Mouse (Mus musculus): ENCODE results near the gene Fscn1.

Fscn1 gene

DNA sequence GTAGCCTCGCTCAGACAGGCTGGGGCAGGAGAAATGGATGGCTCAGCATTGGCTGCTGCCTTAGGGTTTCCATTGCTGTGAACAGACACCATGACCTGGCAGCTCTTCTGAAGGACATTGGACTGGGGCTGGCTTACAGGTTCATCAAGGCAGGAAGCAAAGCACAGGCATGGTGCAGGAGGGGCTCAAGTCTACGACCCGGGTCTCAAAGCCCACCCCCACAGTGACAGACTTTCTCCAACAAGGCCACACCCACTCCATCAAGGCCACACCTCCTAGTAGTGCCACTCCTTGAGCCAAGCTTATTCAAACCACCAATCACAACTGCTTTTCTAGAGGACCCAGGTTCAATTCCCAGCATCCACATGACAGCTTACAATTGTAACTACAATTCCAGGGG lies 13.8 kb downstream of the Fscn1 start:
- DNase-seq (ENCODE audit: low read depth, low spot score): no peak

DNA sequence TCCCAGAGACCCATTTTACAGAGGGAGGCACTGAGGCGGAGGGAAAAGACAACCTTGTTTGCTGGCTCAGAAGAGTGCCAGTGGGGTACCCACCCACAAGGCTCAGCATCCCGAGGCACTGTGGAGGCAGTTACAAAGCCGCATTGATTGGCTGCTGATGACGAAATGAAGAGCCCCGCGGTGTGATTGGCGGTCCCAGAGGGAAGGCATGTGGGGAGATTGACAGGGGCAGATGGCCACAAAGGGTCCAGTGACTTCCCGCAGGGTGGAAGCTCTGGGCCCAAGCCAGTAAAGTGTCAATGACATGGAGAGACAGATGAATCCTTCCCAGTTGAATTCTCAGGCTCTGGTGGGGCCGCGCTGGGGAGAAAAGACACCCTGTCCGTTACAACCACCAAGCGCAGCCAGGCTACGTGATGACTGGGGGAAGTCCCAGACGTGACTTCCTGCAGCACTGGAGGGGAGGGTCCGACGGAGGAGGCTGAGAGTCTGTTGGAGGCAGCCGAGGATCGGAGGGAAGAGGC lies 14.5 kb downstream of the Fscn1 start:
- peak; percentile 94 for DNase-seq (ENCODE audit: low read depth, low spot score)

DNA sequence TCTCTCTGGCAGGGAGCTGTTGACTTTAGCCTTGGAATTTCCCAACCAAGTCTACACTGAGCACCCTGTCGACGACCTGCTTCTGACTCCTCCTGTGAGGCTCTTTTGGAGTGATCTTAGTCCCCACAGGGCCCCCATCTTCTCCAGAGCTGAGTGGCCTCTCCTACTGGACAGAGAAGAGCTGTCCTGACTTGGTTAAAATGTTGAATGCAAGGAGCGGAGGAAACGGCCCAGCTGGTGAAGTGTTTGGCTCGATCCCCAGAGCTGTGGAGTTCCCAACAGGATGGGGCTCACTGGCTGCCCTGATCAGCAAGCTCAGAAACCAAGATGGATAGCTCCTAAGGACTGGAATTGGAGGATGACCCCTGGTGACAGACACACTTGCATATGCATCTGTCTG lies 16.4 kb downstream of the Fscn1 start:
- no peak for DNase-seq (ENCODE audit: low read depth, low spot score)

DNA sequence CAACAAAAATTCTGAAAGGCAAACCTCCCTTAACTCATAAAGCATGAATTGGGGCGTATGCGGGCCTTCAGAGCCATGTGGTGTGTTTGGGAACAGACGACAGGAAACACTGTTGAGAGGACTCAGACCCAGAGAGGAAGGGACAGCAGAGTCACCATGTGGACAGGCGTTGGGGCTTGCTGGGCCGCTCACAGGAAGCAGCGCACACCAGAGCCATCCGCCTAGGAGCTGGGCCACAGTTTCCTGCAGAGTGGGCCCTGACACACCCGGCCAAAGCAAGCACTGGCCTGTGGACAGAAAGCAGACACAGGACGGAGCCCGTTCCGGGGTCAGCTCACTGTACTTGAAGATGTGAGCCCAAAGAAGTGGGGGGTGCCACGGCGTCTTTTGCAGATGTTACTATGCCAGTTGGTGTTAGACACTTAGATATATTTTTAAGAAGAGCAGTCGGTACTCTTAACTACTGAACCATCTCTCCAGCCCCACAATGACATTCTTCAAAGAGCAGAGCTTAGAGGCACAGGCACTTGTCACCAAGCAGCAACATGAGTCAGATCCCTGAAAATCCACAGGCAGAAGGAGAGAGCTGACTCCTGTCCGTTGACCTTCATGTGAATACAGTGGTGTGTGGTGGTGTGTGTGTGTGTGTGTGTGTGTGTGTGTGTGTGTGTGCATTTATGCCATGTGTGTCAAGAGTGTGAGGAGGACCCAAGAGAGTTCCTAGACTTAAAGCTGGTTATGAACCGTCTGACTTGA lies 22.1 kb downstream of the Fscn1 start:
- DNase-seq (ENCODE audit: low read depth, low spot score): peak; percentile 48

DNA sequence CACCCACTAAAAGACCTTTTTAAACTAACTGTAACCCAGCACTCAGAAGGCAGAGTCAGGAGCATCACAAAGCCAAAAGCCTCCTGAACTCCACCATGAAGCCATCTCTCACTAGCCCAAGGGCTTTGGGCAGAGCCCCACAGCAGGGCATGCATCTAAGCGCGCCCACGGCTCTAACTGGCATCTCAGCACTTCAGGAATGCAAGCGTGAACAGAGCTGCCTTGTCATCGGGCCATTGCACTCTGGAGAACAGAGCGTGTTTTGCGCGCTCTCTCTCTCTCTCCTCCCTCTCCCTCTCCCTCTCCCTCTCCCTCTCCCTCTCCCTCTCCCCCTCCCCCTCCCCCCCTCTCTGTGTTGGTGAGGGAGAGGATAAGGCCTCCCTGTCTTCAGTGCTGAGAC lies 23.0 kb downstream of the Fscn1 start:
- DNase-seq (ENCODE audit: low read depth, low spot score): peak; percentile 72

DNA sequence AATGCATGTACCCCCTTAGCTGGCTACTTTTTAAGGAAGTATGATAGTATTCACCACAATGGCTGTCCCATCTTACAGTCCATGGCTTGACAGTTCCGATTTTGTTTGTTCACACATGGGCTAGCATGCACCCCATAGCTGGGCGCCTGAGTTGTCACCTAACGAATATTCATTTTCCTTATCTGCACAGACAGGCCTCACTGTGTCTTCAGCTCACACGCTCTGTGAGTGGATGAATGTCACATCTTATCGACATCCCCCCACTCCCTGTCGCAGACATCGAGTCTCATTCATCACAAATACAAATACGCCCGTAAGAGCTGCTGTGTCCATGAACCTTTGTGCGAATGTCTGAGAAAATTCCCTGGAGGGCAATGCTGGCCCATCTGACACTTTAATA lies 24.1 kb downstream of the Fscn1 start:
- DNase-seq (ENCODE audit: low read depth, low spot score): no peak

DNA sequence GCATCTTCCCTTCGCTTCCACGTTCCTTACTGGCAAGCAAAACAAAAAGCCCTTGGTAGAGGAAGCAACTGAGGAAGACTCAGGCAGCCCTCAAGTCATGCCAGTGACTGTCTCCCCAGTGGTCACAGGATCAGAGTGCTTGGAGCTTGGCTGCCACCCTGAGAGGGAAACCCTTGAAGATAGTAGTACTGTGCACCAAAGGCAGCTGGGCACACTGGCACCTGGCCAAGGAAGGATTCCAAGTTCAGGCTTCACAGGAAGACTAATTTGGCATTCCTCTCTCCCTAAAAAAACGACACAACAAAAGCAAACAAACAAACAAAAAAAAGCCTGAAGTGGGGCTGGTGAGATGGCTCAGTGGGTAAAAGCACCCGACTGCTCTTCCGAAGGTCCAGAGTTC lies 28.4 kb downstream of the Fscn1 start:
- peak; percentile 73 for DNase-seq (ENCODE audit: low read depth, low spot score)

DNA sequence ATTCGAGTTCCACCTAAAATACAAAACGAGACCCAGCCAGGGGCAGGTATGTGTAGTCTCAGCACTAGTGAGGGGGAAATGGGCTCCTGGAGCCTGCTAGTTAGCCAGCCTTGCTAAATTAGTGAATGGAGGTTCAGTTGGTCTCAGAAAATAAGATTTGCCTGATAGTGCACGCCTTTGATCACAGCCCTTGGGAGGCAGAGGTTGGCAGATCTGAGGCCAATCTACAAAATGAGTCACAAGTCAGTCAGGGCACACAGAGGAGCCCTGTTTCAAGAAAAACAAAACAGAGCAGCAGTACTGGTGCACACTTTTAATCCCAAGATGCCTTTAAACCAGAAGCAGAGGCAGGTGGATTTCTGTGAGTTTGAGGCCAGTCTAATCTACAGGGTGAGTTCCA lies 29.0 kb downstream of the Fscn1 start:
- no peak for DNase-seq (ENCODE audit: low read depth, low spot score)

DNA sequence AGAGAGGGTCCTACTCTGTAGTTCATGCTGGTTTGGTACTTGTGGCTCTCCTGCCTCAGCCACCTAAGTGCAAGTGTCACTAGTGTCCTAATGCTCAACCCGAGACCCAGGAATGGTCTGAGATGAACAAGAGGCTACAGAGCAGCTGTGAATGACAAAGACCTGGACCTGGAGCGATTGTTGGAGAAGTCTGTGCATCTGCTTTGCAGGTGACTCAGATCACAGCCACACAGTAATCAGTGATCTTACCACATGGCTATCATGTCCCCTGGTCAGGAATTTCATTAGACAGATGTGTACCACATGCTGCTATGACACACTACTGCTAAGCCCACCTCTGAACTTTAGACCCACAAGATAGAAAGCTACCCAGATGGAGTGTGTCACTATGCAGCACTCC lies 34.6 kb downstream of the Fscn1 start:
- no peak for DNase-seq (ENCODE audit: low read depth, low spot score)

DNA sequence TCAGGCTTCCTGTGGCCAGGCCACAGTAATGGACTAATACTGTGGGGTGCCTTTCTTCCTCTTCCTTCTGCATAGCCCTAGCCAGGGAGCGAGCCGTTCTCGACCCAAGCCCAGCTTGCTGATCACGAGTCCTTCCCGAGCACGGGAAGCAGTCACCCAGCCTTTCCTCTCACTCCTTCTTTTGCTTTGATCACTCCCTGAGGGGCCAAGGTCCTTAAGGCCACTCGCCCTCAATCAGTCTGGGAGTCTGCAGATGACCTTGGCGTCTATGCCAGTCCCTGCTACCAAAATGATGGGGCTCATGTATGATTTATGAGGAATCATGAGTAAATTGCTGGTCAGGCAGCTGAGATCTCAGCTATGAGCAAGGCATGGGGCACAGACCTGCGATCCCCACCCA lies 37.4 kb downstream of the Fscn1 start:
- DNase-seq (ENCODE audit: low read depth, low spot score): peak; percentile 20

DNA sequence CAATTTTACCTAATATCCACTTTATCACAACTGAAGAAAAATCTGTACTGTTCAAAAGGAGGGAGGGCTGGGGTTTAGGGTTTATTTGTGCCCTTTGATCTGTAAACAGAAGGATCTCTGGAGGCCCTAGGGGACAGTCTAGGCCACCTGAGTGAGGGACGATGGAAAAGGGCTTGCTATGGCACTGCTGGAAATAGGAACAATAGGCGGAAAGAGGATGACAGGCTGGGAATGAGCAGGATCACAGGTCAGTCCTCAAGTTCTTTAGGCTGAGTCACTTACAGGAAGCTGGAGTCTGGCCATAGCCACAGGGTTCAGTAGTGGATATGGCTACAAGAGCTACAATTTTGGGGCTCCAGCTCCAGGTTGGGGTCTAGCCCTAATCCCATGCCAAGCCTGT lies 38.0 kb downstream of the Fscn1 start:
- DNase-seq (ENCODE audit: low read depth, low spot score): no peak

DNA sequence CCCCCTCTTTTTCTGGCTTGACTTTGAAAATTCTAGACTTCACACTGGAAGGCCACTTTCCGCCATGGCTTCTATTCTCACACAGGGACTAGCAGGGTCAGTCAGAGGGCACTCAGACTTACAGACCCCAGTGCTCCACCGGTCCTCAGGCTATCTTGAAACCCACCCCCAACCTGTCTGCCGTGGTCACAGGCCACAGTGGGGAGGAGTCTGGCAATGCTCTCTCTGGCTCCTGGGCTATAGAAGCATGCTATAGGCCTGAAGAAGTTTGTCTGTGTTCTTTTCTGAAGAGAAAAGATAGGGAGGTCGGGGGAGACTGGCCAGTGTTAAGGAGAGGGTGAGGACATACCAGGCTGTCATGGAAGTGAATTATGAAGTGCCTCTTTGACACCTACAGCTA lies 39.9 kb downstream of the Fscn1 start:
- DNase-seq (ENCODE audit: low read depth, low spot score): no peak

DNA sequence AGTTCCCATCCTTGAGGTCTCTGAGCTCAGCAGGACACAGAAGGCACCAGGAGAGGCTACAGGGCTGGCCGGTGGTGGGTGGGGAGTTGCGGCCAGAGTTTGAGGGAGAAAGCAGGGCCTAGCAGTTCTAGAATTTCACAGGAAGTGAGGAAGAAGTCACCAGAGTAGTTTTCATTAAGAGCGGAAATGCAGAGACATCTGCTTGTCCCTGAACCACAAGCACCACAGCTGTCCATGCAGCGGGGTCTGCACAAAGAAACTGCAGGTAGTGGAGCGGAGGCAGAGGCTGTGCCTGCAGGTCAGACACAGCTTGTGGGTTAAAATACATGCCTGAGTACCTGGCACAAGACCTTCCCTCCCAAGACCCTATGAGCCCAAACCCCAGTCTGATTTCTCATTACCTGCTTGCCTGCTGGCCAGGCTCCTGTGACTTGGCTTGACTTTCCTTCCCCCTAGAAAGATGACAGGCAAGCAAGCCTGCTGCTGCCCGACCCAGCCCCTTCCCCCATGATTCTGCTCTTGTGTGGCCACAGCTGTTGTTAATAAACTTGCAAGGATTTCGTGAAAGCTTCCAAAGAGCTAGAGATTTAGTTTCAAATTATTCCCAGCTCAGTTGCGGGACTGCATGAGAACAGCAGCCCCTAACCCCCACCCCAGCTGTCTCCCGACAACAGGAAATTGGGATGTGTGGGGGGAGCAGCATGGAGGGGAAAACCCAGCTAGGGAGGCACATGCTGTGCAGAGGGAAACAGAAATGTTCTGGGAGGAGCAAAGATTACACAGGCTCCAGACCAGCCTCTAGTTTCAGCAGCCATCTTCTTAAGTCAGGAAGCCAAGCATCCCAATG lies 40.7 kb downstream of the Fscn1 start:
- DNase-seq (ENCODE audit: low read depth, low spot score): peak; percentile 53

DNA sequence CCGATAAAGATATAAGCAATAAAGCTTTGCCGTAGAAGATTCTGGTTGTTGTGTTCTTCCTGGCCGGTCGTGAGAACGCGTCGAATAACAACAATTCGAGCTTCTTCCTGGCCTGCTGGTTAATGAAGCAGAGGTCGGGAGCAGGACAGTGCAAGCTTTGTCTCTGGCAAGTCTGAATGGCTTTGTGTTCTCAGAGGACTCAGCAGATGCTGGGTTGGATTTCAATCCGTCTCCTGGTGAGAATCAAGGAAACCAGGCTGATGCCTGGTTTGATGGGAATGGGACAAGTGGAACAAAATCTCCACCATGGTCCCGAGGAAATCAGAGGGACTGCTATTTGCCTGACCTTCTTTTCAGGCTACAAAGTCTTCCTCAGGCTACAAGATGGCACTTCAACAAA lies 49.2 kb downstream of the Fscn1 start:
- peak; percentile 85 for DNase-seq (ENCODE audit: low read depth, low spot score)

DNA sequence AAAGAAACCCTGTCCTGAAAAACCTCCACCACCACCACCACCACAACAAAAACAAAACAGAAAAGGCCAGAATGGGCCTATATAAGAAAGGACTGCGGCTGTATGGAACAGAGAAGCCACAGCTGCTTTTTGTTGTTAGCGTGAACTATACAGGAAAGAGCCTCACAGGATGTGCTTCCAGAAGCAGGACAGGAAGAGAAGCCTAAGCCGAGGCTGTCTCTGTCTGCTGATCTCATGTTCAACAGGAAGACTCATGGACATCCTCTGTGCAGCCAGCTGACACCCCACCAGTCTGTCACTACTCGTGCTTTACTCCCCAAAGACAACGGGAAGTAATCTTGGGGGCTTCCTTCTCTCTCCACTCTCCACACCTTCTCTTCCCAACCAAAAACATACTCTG lies 57.3 kb downstream of the Fscn1 start:
- peak; percentile 35 for DNase-seq (ENCODE audit: low read depth, low spot score)

Data from brain, adult 2 months (tissue).